Mouse (Mus musculus): ENCODE data around the gene Olah.

DNA sequence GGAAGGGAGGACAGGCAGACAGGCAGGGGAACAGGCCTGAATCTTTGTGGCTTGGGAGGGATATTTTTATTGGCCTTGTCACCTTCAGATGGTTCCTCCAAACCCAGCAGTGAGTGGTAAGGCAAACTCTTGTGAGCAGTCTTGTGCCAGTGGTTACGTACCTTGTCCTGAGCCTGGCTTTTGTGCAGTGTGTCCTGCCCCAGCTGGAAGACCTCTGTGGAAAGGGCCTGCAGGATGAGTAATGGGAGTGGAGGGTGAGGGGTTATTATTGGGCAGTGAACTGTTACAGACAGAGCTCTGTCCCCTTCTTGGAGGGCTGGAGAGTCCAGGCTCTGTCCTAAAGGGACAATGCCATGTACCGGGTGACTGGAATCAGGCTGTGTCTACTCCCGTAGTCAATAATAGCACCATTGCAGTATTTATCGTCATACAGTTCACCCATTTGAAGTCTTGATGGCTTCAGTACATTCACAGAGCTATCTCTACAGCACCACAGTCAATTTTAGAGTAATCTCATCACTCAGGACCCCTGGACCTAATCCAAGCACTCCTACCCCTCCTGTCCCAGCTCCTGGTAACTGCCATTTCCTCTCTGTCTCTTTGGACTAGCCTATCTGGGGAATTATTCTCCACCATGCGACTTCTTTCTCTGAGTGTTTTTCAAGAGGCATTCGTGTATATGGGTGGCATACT lies 38.5 kb upstream of the Olah start:
- TF ChIP-seq POLR2A (IDR thresholded peaks at IDR 0.05; ENCODE audit: control insufficient read depth, low read depth, low read length) (no peak), CTCF (IDR thresholded peaks at IDR 0.05; ENCODE audit: control insufficient read depth, insufficient read depth, insufficient replicate concordance, low read depth, low read length) (no peak)

Data from testis, adult 2 months (tissue).